Mouse (Mus musculus) MEL-GATA-1-ER (cell line): ENCODE data around the gene Slc35a2.
A peak's percentile ranks its signal among the peaks of the same experiment; 100 is the strongest.

ENCODE experiments used
- DNase-seq: peaks from one replicate; pipeline ENCODE4 v3.0.0-alpha.2; 2012; ENCODE audit warnings: low read depth; ENCODE audit errors: extremely low read depth

Gene Slc35a2

DNA sequence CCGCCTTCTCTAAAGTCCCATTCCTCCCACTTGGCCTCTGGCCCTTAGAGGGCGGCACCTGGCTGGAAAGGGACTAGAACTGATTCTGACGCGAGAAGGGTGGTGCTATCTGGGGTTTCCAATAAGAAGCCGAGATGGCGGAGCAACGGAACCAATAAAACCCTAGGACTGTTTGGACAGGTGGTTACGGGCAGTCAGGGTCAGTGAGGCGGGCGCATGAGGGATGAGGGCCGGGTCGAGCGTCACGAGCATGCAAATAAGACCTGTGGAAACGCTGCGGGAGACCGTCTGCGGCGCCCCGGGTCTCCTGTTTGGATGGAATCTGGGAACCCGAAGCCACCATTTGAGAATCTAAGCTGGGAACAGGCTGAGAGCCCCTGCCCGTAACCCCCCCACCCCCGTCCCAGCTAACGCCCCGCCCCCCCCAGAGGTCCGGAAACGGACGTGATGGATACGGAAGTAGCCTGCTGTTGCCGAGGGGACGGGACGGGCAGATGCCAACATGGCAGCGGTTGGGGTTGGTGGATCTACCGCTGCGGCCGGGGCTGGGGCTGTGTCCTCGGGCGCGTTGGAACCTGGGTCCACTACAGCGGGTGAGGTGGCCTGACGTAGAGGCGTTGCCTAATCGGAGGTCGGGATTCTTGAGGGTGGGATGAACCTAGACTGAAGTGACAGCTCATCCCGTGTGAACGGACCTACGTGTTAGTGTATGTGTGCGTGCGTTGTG lies at the start of gene Slc35a2:
Gene Slc35a2, plus strand, starts transcription at position 188 of the 727 bp plus-strand sequence.
- DNase-seq: peak; percentile 84

DNA sequence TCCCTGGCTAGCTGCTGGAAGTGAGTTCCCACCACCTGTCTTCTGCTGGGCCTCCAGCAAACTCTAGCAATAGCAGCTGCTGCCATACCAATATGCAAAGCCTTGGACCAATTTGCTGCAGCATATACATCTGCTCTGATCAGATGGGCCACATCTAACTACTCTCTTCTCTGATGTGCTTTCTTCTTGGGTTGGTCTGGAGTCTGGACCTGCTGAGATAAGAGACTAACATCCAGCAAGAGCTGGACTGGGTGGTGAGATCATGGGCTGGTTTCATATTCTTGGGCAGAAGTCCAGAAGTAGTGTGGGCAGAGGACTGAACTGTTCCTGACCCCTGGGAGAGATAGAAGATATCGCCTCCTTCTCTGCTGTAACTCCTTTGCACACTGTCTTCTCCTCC lies 46.7 kb upstream of the Slc35a2 start:
- DNase-seq: peak; percentile 80

DNA sequence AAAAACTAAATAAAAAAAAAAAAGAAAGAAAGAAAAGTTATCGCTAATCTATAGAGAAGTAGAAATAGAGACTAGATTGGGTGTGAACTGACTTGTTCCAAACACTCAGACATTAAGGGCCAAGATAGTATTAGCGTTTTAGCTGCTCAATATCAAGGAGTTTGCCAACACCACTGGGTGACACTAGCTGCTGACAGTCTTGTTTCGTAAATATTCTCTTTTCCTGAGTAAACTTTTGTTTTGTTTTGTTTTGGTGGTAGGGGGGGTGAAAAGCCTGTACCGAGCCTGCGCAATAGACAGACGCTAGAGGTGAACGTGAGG lies 43.0 kb upstream of the Slc35a2 start:
- DNase-seq: no peak

DNA sequence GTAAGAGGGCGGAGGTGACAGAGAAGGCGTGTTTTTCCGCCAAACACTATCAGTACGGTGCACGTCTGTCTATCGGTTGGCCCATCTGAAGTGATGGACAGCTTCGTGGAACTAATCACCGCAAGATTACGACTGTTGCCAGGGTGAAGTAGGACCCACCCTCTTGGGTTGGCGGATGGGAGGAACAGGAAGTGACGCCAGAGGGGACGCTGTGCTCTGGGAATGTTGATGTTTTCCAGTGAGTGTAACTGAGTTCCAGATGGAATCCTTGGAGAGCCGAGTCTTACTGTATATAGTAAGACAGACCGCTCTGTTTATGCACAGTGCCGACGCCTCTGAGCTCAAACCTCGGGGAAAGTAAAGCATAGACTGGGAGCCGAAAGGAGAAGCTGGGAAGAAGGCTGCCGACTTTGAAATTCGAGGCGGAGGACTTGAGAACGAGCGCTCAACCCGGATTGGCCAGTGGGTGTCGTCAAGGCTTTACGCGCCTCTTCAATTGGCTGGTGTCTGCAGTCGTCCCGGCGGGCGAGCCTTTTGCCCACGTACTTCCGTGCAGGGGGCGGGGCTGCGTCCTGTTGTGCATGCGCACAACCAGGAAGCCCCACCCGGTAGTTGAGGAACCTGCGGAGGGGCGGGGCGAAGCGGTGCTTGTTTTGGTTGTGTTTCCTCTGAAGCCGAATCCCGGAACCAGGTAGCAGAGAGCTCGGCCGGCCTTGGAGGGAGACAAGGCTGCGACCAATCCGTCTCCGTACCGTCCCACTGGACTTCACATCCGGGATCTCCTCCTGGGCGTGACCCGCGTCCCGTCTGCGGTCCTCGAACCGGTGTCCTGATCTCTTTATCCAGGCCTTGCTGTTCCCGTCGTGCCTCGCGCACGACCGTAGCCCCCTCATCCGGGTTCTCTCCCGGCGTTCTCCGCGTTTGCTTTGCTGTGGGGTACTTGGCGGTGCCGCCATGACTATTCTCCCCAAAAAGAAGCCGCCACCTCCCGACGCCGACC lies 42.4 kb upstream of the Slc35a2 start, which contains the start of gene Otud5:
Gene Otud5, plus strand, starts transcription at position 202 of the 1,000 bp plus-strand sequence.
- DNase-seq: peak; percentile 99

- DNase-seq: no peak
Observed at GRCm38 (mm10) chrX:7842318-7842717, 41.5 kb upstream of the Slc35a2 start.

DNA sequence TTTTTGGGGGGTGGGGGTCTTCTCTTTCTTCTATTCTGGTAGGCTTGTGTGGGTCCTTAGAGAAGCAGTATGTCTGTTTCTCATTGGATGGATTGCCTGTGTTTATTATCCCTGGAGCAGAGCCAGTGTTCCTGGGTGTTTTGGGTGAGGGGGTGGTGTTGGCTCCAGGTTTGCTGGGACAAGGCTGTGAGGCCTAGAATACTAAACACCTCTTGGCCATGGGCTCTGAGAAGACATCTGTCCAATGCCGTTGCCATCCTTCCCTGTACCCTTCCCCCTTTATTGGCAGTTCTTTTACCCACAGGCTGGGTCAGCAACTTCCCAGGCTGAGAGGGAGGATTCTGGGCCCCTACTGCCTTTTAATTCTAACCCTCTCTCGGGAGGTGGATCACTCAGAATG lies 36.0 kb upstream of the Slc35a2 start:
- no peak for DNase-seq

- DNase-seq: no peak
Observed at GRCm38 (mm10) chrX:7854578-7854977, 29.2 kb upstream of the Slc35a2 start.

- DNase-seq: no peak
Observed at GRCm38 (mm10) chrX:7859191-7859753, 24.6 kb upstream of the Slc35a2 start.

DNA sequence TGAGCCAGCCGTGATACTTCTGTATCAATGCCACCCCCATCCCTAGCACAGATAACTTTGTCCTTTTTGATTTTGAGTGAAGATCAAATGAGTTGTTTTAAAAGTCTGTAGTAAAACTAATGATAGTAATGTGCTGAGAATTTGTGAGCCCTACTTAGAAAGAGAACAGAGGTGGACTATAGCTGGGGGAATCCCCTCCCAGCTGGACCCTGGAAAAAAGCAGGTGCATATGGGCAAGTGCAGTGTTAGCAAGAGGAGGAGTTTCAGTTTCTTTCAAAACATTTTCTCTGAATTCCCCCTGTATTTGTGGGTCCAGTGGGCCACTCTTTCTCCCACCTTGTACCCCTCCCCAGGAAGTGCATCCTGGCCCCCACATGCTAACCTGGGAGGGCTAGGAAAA lies 20.6 kb upstream of the Slc35a2 start:
- DNase-seq: no peak

GRCm38 (mm10) chrX:7864551-7864950 lies 19.3 kb upstream of the Slc35a2 start:
- no peak for DNase-seq

GRCm38 (mm10) chrX:7865343-7865742 lies 18.5 kb upstream of the Slc35a2 start:
- DNase-seq: no peak

DNA sequence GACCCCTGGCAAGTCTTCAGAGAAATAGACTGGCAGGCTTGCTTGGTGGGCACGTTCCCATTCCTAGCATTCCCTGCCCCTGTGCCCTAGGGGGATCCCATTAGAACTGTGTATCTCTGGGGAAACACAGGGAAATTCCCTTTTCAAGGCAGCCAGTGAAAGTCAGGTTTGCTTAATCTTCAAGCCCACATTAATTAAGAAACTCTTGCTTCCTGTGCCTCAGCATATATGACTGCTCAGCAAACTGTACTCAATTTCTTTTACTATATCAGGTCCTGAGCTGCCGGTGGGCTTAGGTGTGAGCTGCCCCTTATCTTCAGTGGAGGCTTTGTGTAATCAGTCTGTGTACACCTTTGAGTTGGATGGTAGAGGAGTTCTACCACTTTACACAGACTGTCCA lies 18.0 kb upstream of the Slc35a2 start:
- DNase-seq: no peak

DNA sequence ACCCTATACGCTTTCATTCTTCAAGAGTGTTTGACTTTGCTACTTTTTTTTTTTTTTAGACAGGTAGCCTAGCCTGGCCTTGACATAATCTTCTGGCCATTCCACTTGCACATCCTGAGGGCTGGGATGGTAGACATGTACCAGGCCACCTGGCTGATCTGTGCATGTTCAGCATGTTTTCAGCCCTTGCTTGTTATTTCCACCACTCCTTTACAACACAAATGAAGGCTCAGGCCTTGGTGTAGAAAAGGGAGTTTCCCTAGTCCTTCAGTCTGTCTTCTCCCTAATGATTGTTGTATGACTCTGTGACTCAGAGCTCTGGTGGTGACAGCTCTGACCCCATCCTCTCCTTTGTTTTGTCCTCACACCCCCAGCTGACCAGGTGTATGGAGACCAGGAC lies 16.7 kb upstream of the Slc35a2 start:
- no peak for DNase-seq

GRCm38 (mm10) chrX:7868506-7868905 lies 15.3 kb upstream of the Slc35a2 start:
- DNase-seq: no peak

DNA sequence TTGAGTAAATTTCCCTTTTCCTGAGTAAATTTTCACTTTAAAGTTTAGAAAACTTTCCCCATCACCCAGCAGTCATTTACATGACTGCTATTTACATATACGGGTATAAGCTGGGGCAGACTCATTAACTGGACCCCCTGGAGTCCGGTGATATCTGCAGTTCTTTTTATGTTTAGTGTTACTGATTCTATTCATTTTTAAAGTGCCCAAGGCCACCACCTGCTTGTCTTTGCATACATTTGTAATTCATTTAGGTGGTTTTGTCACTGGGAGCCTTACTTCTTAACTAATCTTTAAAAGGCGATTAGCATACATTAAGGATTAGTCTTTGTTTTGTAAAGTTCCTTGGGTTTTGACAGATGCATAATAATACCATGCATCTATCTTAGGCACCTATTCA lies 14.0 kb upstream of the Slc35a2 start:
- no peak for DNase-seq

DNA sequence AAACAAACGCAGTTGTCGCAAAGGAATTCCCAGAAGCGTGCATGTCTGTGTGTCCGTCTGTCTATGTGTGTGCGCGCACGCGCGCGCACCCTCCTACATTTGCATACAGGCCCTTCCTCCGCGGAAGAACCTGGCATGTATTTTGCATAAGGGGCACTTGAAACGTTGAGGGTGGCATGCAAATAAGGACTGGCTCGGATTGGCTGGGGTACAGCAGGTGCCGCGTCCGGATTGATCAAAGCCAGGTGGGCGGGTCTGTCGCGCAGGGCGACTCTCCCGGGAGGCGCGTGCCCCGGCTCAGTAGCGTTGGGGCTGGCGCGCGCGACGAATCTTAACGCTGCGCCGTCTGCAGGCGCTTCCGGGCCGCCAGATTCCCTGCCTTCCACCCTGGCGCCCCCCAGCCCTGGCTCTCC lies 5.8 kb upstream of the Slc35a2 start, which contains the start of gene Pim2:
Gene Pim2, plus strand, starts transcription at position 256 of the 413 bp plus-strand sequence.
- peak; percentile 97 for DNase-seq

- no peak for DNase-seq
Observed at GRCm38 (mm10) chrX:7878495-7878894, 5.3 kb upstream of the Slc35a2 start.

DNA sequence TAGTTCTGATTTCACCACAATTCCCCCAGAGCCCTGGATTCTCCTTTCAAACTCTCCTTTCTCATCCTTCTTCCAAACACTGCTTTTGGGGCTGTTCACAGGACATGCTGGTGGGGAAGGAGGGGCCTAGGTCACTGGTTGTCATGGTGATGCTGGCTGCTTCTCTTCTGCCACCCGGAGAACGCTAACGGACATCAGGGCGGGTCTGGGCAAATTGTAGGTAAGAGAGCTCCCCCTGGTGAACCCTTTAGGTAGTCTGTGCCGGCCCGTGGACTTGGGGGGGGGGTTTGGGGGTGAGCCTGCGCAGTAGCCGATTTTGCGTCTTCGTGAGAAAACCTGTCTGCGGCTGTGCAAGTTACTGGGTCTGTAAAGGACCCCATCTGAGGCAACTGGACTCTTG lies 4.0 kb upstream of the Slc35a2 start:
- DNase-seq: peak; percentile 69

DNA sequence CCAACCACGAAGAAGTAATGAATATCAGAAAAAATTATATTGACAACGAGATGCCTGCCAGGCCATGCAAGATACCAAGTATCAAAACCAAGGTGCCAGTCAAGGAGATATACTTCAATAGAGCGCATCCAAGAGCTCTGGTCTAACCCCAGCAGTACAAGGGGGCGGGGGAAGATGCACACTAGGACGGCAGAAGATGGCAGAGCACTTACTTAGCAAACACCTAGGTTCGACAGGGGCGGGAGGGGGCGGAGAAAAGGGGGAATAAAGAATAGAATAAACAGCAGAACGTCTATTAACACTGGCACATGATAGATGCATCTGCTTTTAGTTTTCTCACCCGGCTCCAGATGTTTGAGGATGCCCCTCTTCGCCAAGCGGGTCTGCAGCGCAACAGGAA lies 14.4 kb downstream of the Slc35a2 start:
- no peak for DNase-seq

DNA sequence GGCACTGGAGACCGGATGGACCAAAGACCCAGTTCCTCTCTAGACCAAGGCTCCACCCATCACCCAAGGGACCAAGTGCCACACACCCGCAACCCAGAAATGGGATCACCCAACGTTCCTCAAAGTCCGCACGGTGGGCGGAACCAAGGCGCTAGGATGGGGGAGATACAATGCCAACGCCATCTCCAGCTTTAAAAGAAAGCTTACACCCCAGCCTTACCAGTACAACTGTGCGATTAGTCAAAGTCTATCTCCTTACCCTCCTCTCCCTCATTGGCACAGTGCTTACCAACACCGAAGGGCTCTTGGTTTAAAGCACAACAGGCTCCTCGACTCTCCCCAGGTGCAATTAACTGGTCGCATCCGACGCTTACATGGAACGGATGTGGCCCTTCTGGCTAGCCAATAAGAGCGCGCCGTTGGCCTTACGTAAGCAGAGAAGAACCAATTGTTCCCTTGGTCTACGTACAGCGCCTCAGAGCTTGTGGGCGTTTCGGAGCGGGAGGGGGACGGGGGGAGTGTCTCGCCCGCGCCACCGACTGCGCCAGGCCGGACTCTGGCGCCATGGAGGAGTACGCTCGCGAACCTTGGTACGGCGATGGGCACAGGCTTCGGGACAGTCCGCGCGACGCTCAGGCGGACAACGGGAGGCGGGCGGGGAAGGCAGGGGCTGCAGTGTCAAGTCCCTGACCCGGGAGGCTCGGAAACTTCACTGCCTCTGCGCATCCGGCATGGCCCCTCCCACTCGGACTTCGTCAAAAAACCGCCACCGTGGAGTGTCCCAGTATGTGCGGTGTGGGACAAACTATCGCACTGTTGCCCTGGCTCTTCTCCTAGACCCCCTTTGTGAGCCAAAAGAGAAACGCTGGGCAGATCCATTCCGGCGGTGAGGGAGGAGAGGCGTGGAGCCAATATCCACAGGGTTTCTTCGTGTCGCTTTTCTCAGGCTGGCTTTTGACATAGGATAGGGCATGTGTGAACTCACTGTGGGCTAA lies 15.3 kb downstream of the Slc35a2 start, which contains the start of the genes Pqbp1 and Timm17b:
Gene Pqbp1, minus strand, starts transcription at position 390 of the 995 bp plus-strand sequence.
Gene Timm17b, plus strand, starts transcription at position 478 of the 995 bp plus-strand sequence.
- DNase-seq: peak; percentile 97

DNA sequence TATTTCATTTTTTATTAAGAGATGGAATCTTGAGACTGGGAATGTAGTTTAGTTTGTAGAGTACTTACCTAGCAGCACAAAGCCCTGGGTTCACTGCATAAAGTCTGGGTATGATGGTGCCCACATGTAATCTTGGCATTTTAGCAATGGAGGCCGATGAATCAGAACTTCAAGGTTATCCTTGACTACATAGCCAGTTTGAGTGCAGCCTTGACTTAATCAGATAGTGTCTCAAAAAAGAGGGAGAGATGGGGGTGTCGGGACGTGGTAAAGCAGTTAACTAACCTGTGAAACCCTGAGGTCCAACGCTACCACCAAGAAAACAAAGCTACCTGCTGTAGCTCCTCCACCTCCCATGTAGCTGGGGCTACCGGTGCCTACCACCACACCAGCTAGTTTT lies 20.6 kb downstream of the Slc35a2 start:
- DNase-seq: no peak
